Mouse (Mus musculus) Patski (cell line): Measurements from ENCODE around the gene Wdr61. TPM values are rescaled to one million over a fixed set of nuclear protein-coding genes. Genes with fewer than 3 reads are reported as not detected.

Experiments
- ATAC-seq: fragments of 100-300 bp; one replicate; pipeline ENCODE4 v1.8.0; 2021
- CTCF ChIA-PET: fragments of 350-600 bp; sonication (Branson Sonifier 250); formaldehyde crosslinking; loops from one replicate; lab custom pipeline; 2022; ENCODE audit warnings: inconsistent platforms; lab: Charles Lee
- POLR2A ChIA-PET: fragments of 350-600 bp; sonication (Branson Sonifier 250); formaldehyde crosslinking; loops from one replicate; lab custom pipeline; 2022; ENCODE audit warnings: antibody characterized with exemption, inconsistent platforms; lab: Charles Lee
- DNase-seq: peaks from one replicate; pipeline ENCODE4 v3.0.0-alpha.2; 2011; ENCODE audit warnings: low read depth, low spot score
- H3K27me3 ChIP-seq: fragments of 371-371 bp; one replicate; pipeline ENCODE4 v1.5.1; 2021
- CTCF ChIP-seq: fragments of 100-300 bp; IDR thresholded peaks from one replicate; pipeline ENCODE4 v1.5.1; 2021
- in situ Hi-C: fragments of 300-500 bp; cut with MboI; formaldehyde crosslinking; loops from 3 replicates; pipeline ENCODE4 v1.11.1; 2018; ENCODE audit warnings: low pct_unique_long_range_greater_than_20kb, mixed read lengths
- polyA plus RNA-seq: library from polyadenylated mRNA; unstranded; gene quantifications from one replicate; pipeline ENCODE4 v1.2.3, GENCODE M21; 2021

The Wdr61 gene
- polyA plus RNA-seq, 1 experiment from 2014 or later = 90.0 TPM

DNA sequence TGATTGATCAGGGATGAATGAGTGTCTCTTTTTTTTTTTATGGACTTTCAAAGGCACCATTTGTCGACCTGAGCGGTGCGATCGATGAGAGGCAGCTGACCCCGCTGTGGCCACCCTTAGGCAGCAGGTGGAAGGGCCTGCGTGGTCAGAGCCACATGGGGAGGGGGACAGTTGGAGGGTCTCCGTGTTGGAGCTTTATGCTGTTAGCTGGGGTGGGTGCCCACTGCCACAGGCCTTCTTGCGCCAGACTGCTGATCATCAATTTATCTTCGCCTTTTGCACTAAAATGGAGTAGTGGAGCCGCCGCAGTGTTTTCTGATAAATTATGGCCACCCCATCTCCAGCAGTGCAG, 18.6 kb upstream of the Wdr61 start:
- no peaks in the 10 kb centered on the region for H3K27me3 ChIP-seq
- ChIA-PET CTCF (interaction anchor here (1.3 kb wide), 1 partner anchor 69 kb away, joined by 4 read pairs; no protein-coding TSS in a partner anchor), POLR2A (interaction anchor here (1.0 kb wide), 1 partner anchor 11 kb away, joined by 3 read pairs; no protein-coding TSS in a partner anchor)
- ATAC-seq (no peak), DNase-seq (no peak)
- in situ Hi-C loops = loop anchor here (10.0 kb wide), 1 partner anchor 52 kb away; no protein-coding TSS in a partner anchor
- TF ChIP-seq CTCF = no peak

DNA sequence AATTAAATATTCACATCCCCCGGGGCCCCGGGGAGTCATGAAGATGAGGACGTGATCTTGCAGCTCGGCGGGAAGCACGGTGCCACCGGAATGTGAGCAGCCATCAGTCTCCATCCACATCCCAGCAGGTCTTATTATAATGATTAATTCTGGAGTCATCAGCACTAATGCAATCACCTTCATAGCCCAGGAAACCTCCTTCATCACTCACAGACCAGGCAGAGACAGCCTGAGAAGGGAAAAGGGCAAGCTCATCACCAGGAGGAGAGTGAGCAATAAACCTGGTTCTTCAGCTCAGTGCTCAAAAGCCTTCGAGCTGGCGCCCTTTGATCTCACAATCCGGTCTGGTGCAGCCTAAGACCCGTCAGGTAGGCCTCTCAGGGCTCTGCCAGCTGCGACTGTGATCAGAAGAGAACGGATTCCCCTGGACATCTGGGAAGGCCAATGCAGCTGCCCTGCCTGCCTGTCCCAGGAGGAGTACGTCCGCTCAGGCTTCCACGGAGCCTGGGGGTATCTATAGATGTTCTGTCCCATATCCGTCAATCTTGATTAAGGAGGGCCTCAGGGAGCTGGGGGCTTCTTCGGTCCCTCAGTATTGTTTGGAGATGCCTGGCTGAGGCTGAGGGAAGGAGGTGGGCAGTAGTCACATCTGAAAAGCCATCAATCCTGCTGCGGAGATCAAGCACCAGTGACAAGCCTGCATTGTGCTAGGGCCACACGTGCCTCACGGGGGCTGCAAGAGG, 18.1 kb upstream of the Wdr61 start:
- in situ Hi-C loops = loop anchor here (10.0 kb wide), 1 partner anchor 52 kb away; no protein-coding TSS in a partner anchor
- ATAC-seq (peak; percentile 21), DNase-seq (no peak)
- POLR2A ChIA-PET = interaction anchor here (1.0 kb wide), 1 partner anchor 11 kb away, joined by 3 read pairs; no protein-coding TSS in a partner anchor
- CTCF ChIA-PET = interaction anchor here (1.3 kb wide), 1 partner anchor 69 kb away, joined by 4 read pairs; no protein-coding TSS in a partner anchor
- no peak for TF ChIP-seq CTCF
- no peaks in the 10 kb centered on the region for H3K27me3 ChIP-seq

DNA sequence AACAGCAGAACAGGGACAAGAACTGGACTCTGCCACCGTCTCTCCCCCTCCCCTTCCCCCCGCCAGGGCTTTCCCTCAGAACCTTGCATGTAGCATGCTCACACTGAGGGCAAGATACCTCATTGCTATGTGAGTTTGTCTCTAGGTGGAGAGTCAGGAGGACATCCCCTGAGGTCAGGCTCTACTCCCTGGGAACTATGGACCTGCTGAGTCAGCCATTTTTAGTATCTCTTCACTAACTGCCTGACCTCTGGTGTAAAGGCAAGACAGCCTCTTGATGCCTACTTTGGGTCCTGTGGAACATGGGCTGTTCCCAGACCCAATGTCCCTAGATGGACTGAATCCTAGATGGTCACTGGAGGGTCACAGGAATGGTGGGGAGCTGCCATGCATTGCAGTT, 17.4 kb upstream of the Wdr61 start:
- ATAC-seq = no peak
- CTCF ChIA-PET = interaction anchor here (1.3 kb wide), 1 partner anchor 70 kb away, joined by 4 read pairs; no protein-coding TSS in a partner anchor
- TF ChIP-seq CTCF = no peak
- H3K27me3 ChIP-seq = no peaks in the 10 kb centered on the region
- DNase-seq = no peak
- POLR2A ChIA-PET = interaction anchor here (1.0 kb wide), 1 partner anchor 10 kb away, joined by 3 read pairs; no protein-coding TSS in a partner anchor
- in situ Hi-C loops = loop anchor here (10.0 kb wide), 1 partner anchor 53 kb away; no protein-coding TSS in a partner anchor

DNA sequence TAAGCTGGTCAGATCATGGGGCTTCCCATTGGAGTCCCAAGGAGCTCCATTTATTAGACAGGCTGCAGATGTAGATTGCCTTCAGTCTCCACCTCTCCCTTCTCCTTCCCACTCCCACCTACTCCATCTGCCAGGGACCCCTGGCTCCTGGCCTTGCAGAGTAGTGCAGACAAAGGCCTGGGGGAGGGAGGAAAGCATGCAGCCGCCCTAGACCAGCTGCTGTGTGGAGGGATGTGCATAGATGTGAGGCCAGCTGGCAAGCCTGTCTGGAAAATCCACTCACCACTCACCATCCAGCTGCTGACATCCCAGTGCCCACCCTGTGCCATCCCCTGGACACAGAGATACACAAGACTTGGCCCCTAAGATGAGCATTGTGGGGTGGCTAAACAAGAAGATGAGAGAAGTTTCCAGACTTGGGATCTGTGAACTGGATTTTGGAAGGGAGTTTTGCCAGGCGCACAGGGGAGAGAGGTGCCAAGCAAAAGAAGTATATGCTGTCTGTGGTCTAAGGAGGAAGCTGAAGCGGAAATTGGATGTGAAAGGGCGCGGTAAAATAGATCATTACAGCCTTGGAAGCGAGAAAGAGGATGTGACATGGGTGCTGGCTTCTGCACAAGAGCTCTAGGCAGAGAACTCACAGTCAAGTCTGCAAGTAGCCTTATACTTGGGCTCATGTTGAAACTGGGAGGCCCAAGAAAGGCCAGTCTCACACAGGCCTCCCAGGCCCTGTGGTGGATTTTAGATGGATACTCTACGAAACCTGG, 16.1 kb upstream of the Wdr61 start:
- no peak for TF ChIP-seq CTCF
- ChIA-PET CTCF (no interaction called here), POLR2A (no interaction called here)
- ATAC-seq (no peak), DNase-seq (no peak)
- no peaks in the 10 kb centered on the region for H3K27me3 ChIP-seq
- in situ Hi-C loops = loop anchor here (10.0 kb wide), 1 partner anchor 54 kb away; no protein-coding TSS in a partner anchor

DNA sequence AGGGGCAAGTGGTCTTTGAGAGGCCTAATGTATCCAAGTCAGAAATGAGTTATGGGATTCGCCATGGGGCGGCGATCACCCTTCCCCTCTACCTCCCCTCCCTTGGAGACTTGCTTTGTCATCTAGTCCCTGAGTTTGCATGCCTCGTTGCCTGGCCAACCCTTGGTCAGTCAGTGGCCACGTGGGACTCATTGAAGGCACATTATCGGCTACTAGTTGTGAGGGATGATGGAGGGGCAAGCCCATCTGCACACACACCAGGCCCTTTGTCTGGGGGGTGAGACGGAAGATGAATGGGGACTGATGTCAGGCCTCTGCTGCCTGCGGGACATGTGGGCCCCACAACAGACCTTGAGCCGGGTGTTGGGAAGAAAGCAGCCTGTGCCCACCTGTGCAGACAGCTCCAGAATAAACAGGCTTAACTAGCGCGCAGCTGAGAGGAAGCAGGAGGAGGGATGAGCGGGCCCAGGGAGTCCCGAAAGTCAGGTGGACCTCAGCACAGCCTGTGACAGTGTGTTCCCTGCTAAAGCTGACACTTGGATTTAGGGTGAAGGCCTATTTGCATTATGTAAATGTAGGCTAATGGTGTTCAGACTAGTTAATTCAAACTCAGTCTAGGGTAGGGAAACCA, 11.5 kb upstream of the Wdr61 start:
- in situ Hi-C loops = loop anchor here (25.0 kb wide), 1 partner anchor 366 kb away; no protein-coding TSS in a partner anchor
- no peak for TF ChIP-seq CTCF
- DNase-seq (no peak), ATAC-seq (no peak)
- no peaks in the 10 kb centered on the region for H3K27me3 ChIP-seq
- POLR2A ChIA-PET = no interaction called here
- CTCF ChIA-PET = interaction anchor here (2.5 kb wide), 1 partner anchor 76 kb away, joined by 7 read pairs; no protein-coding TSS in a partner anchor

DNA sequence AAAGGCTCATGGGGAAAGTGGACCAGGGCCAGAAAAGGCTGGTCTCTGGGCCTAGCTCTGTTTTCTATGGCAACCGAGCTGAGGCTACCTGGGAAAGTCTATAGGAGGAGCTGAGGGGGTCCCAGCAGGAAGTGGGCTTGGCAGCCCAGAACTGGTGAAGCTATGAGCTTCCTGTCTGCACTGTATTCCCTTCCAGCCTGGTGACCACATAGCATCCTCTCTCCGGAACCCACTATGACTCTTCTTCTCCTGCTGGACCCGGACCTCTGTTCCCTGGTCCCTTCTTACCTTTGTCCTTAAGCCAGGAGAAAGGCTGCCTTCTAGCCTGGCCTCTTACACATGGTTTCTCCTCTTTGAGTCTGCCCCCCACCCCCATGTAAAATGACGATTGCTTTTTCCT, 9.6 kb upstream of the Wdr61 start:
- CTCF ChIA-PET = interaction anchor here (1.5 kb wide), 1 partner anchor 61 kb away, joined by 3 read pairs; no protein-coding TSS in a partner anchor
- in situ Hi-C loops = loop anchor here (25.0 kb wide), 1 partner anchor 368 kb away; no protein-coding TSS in a partner anchor

DNA sequence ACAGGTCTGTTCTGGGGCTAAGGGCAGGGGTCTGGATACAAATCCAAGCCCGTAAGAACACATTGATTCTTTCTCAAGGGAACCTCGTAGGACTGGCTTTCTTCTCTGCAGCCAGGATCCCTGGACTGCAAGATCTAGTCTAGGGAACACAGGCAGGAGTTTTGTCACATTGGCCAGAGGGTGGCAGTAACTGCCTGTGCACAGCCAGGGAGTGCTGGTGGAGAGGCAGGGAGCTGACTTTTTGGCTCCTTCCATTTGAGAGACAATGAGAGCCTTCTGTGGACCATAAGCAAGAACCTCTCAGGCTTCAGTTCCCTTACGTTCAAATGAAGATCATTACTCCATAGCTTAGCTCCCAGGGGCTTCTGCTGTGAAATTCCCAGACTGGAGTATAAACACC, 4.1 kb upstream of the Wdr61 start:
- in situ Hi-C loops = loop anchor here (5.0 to 25.0 kb wide), 2 partner anchors 84 to 374 kb away; no protein-coding TSS in a partner anchor
- H3K27me3 ChIP-seq = no peaks in the 10 kb centered on the region
- POLR2A ChIA-PET = interaction anchor here (0.5 kb wide), 1 partner anchor 39 kb away, joined by 3 read pairs; no protein-coding TSS in a partner anchor
- CTCF ChIA-PET = interaction anchor here (0.7 to 5.8 kb wide), 7 partner anchors 10 to 87 kb away, joined by 3 to 64 read pairs (median 3); no protein-coding TSS in a partner anchor
- DNase-seq (no peak), ATAC-seq (no peak)
- peak; percentile 70 for TF ChIP-seq CTCF

More for the DNA sequence above, 9.6 kb upstream of the Wdr61 start:
- DNase-seq = no peak
- POLR2A ChIA-PET = no interaction called here
- no peaks in the 10 kb centered on the region for H3K27me3 ChIP-seq
- TF ChIP-seq CTCF = no peak
- no peak for ATAC-seq

DNA sequence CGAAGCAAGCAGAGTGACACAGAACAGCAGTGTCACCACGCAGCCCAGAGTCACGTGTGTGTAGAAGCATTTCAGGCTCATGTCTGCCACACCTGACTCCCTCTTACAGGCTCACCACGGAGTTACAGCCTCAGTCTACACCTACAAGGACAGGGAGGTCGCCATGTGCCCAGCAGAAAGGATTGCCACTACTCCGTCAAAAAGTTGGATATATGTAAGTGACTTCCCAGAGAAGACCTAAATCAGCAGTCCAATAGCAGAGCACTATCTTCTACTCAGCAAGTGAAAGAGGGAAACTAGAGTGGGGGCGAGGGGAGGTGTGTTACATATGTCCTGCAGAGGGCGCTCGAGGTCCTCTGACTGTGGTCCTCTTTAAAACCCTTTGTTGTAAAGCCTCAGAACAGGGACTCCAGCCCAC, 2.0 kb upstream of the Wdr61 start:
- ATAC-seq (no peak), DNase-seq (no peak)
- in situ Hi-C loops = loop anchor here (5.0 to 25.0 kb wide), 2 partner anchors 86 to 376 kb away; no protein-coding TSS in a partner anchor
- CTCF ChIA-PET = interaction anchor here (1.3 to 5.8 kb wide), 2 partner anchors 84 to 89 kb away, joined by 3 to 64 read pairs; no protein-coding TSS in a partner anchor
- POLR2A ChIA-PET = no interaction called here
- H3K27me3 ChIP-seq = no peaks in the 10 kb centered on the region
- TF ChIP-seq CTCF = peak; percentile 79

DNA sequence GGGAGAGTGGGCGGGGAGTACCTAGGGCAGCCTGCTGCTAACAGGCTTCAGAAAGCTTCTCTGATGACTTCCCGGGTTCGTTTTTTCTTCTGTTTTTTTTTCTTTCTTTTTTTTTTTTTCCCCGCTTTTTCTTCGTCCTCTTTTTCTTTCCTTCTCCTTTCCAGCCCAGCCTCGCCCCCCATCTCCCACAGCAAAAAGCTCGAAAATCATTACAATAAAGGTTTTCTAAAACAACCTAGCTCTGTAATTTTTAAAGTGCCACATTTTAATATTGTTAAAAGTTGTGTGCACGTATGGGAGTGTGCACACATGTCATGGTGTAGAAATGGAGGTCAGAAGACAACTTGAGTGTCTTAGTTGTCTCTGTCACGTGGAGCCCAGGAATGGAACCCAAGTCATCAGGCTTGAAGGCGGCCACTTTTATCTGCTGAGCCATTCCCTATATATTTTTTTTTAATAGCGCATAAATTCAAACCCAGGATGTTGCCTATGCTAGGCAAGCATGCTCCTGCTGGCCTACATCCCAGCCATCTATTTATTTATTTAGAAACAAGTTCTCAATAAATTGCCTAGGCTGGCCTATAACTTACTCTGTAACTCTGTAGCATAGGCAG, 427 bp upstream of the Wdr61 start:
- no peaks in the 10 kb centered on the region for H3K27me3 ChIP-seq
- ChIA-PET CTCF (interaction anchor here (0.7 to 2.2 kb wide), 3 partner anchors 11 to 87 kb away, joined by 5 to 11 read pairs (median 8); no protein-coding TSS in a partner anchor), POLR2A (interaction anchor here (0.8 kb wide), 1 partner anchor 87 kb away, joined by 5 read pairs; no protein-coding TSS in a partner anchor)
- no peak for TF ChIP-seq CTCF
- ATAC-seq = no peak
- in situ Hi-C loops = loop anchor here (5.0 to 25.0 kb wide), 2 partner anchors 88 to 378 kb away; no protein-coding TSS in a partner anchor
- no peak for DNase-seq
